Mouse (Mus musculus): ENCODE measurements around the gene Igdcc3. TPM values are rescaled to one million over a fixed set of nuclear protein-coding genes. Genes with fewer than 3 reads are reported as not detected.
A peak's percentile ranks its signal among the peaks of the same experiment; 100 is the strongest.

The Igdcc3 gene
- polyA plus RNA-seq, 1 experiment from 2014 or later, result 450 TPM

GRCm38 (mm10) chr9:65115891-65116290 is 25.1 kb upstream of the Igdcc3 start:
- Histone ChIP-seq H3K4me1 (peaks cover under 1% of the 10 kb centered on the region; the same call in 1 of the 2 replicates), H3K27me3 (ENCODE audit: low read depth, poor library complexity, severe bottlenecking) (no peaks in the 10 kb centered on the region), H3K4me3 (no peak overlapping the region), H3K36me3 (peaks cover 27% of the 10 kb centered on the region), H3K9me3 (replicated peaks) (no peaks in the 10 kb centered on the region), H3K27ac (replicated peaks) (no peak overlapping the region)
- WGBS, result 83% methylated on average over 2 of the region's 2 CpGs
- DNase-seq (ENCODE audit: low spot score), result no peak

- Histone ChIP-seq H3K4me3 (no peak overlapping the region), H3K27me3 (ENCODE audit: low read depth, poor library complexity, severe bottlenecking) (peaks cover 13% of the 10 kb centered on the region), H3K27ac (replicated peaks) (no peak overlapping the region), H3K36me3 (peaks cover 27% of the 10 kb centered on the region), H3K9me3 (replicated peaks) (no peaks in the 10 kb centered on the region), H3K4me1 (peaks cover 2% of the 10 kb centered on the region)
- 88% methylated on average over 2 of the region's 2 CpGs for WGBS
- no peak for DNase-seq (ENCODE audit: low spot score)
Measured at GRCm38 (mm10) chr9:65117516-65117915, 23.5 kb upstream of the Igdcc3 start.

DNA sequence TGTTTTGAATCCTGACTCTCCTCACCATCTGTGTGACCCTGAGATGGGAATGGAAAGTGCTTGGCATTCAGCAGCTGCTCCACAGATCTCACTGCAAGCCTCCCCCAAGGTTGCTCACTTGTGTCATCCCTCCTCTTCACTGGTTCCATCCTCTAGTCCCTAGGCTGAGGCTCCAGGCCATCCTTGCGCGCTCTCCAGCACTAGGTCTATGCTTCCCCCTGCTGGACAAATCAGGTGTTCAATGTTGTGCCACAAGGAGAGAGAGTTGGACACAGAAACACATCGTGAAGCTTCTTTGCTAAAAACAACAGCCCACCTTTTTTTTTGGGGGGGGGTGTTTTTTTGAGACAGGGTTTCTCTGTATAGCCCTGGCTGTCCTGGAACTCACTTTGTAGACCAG is 20.1 kb upstream of the Igdcc3 start:
- H3K27me3 ChIP-seq (ENCODE audit: low read depth, poor library complexity, severe bottlenecking), result peaks cover 47% of the 10 kb centered on the region
- WGBS, result 6% methylated on average over 3 of the region's 3 CpGs
- H3K9me3 ChIP-seq (replicated peaks), result no peaks in the 10 kb centered on the region
- peaks cover 20% of the 10 kb centered on the region; the same call in 1 of the 2 replicates for H3K36me3 ChIP-seq
- no peak overlapping the region for H3K27ac ChIP-seq (replicated peaks)
- no peak overlapping the region for H3K4me3 ChIP-seq
- peaks cover 21% of the 10 kb centered on the region for H3K4me1 ChIP-seq
- DNase-seq (ENCODE audit: low spot score), result peak; percentile 74

- no peak for DNase-seq (ENCODE audit: low spot score)
- Histone ChIP-seq H3K27me3 (ENCODE audit: low read depth, poor library complexity, severe bottlenecking) (peaks cover 54% of the 10 kb centered on the region), H3K36me3 (peaks cover 30% of the 10 kb centered on the region; the same call in 1 of the 2 replicates), H3K27ac (replicated peaks) (0 out of 2 replicates have a peak overlapping the region, but pooled peaks have one; percentile 28), H3K4me3 (peak overlapping the region; percentile 23; the same call in 1 of the 2 replicates), H3K9me3 (replicated peaks) (no peaks in the 10 kb centered on the region), H3K4me1 (peaks cover 21% of the 10 kb centered on the region)
- WGBS, result 23% methylated on average over 18 of the region's 18 CpGs
Measured at GRCm38 (mm10) chr9:65122545-65122944, 18.4 kb upstream of the Igdcc3 start.

DNA sequence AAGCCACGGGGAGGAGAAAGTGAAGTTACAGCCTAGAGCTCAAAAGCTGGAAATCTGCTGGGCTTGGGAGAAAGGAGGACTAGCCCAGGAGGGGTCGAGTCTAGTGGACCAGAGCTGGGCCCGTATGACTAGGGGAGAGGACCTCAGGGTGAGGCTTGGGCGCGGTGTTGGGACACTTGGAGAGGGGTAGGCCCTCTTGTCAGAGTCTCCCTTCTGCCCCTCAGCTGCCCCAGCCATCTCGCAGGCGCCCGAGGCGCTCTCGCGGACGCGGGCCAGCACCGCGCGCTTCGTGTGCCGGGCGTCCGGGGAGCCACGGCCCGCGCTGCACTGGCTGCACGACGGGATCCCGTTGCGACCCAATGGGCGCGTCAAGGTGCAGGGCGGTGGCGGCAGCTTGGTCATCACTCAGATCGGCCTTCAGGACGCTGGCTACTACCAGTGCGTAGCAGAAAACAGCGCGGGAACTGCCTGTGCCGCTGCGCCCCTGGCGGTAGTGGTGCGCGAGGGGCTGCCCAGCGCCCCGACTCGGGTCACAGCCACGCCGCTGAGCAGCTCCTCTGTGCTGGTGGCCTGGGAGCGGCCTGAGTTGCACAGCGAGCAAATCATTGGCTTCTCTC is 17.3 kb upstream of the Igdcc3 start:
- peak overlapping the region; percentile 87 for H3K27ac ChIP-seq (replicated peaks)
- WGBS, result 2% methylated on average over 48 of the region's 48 CpGs
- peak; percentile 86 for DNase-seq (ENCODE audit: low spot score)
- peaks cover 30% of the 10 kb centered on the region for H3K4me1 ChIP-seq
- H3K4me3 ChIP-seq, result peak overlapping the region; percentile 59
- peaks cover 54% of the 10 kb centered on the region for H3K27me3 ChIP-seq (ENCODE audit: low read depth, poor library complexity, severe bottlenecking)
- H3K9me3 ChIP-seq (replicated peaks), result no peaks in the 10 kb centered on the region
- H3K36me3 ChIP-seq, result peaks cover 21% of the 10 kb centered on the region; the same call in 1 of the 2 replicates

GRCm38 (mm10) chr9:65128123-65128815 is 12.7 kb upstream of the Igdcc3 start:
- H3K36me3 ChIP-seq, result peaks cover 33% of the 10 kb centered on the region; the same call in 1 of the 2 replicates
- DNase-seq (ENCODE audit: low spot score), result peak; percentile 85
- H3K4me3 ChIP-seq, result peak overlapping the region; percentile 46
- 5% methylated on average over 25 of the region's 25 CpGs for WGBS
- peaks cover 30% of the 10 kb centered on the region for H3K4me1 ChIP-seq
- peak overlapping the region; percentile 66 for H3K27ac ChIP-seq (replicated peaks)
- H3K9me3 ChIP-seq (replicated peaks), result no peaks in the 10 kb centered on the region
- peaks cover 39% of the 10 kb centered on the region for H3K27me3 ChIP-seq (ENCODE audit: low read depth, poor library complexity, severe bottlenecking)

DNA sequence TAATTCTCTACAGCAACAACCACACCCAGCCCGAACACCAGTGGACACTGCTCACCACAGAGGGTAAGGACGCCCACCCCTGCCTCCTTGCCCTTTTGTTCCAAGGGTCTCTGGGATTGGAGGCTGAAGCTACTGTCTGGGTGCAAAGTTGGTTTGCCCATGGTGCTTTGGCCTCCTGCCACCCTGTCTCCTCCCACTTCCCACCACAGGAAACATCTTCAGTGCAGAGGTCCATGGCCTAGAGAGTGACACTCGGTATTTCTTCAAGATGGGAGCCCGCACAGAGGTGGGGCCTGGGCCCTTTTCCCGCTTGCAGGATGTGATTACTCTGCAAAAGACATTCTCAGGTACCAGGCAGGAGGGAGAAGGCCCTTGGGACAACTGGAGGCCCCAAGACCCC is 9.3 kb upstream of the Igdcc3 start:
- DNase-seq (ENCODE audit: low spot score), result no peak
- Histone ChIP-seq H3K27ac (replicated peaks) (peak overlapping the region; percentile 42; the same call in 1 of the 2 replicates), H3K4me1 (peaks cover 53% of the 10 kb centered on the region), H3K27me3 (ENCODE audit: low read depth, poor library complexity, severe bottlenecking) (peaks cover 35% of the 10 kb centered on the region), H3K4me3 (no peak overlapping the region), H3K9me3 (replicated peaks) (no peaks in the 10 kb centered on the region), H3K36me3 (peaks cover 31% of the 10 kb centered on the region)
- WGBS, result 85% methylated on average over 5 of the region's 5 CpGs

DNA sequence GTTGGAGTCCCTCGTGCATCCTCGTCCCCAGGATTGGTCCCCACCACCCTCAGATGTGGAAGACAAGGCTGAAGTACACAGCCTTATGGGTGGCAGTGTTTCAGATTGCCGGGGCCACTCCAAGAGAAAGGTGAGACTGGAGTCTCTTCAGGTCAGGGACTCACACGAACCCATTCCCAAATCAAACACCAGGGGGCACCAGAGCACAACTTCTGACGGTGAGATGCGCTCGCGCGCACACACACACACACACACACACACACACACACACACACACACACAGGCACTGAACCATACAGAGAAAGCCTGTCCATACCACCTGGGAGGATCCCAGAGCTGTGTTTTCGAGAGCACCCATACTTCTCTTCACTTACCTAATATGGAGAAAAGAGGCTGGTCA is 7.2 kb upstream of the Igdcc3 start:
- peak; percentile 83 for DNase-seq (ENCODE audit: low spot score)
- 5% methylated on average over 10 of the region's 10 CpGs for WGBS
- Histone ChIP-seq H3K36me3 (peaks cover 25% of the 10 kb centered on the region), H3K4me1 (peaks cover 60% of the 10 kb centered on the region), H3K27ac (replicated peaks) (peak overlapping the region; percentile 78), H3K9me3 (replicated peaks) (no peaks in the 10 kb centered on the region), H3K4me3 (no peak overlapping the region), H3K27me3 (ENCODE audit: low read depth, poor library complexity, severe bottlenecking) (peaks cover 43% of the 10 kb centered on the region)

- WGBS, result 76% methylated on average over 4 of the region's 4 CpGs
- Histone ChIP-seq H3K27ac (replicated peaks) (peak overlapping the region; percentile 78), H3K27me3 (ENCODE audit: low read depth, poor library complexity, severe bottlenecking) (peaks cover 48% of the 10 kb centered on the region), H3K36me3 (peaks cover 22% of the 10 kb centered on the region), H3K9me3 (replicated peaks) (no peaks in the 10 kb centered on the region), H3K4me3 (no peak overlapping the region), H3K4me1 (peaks cover 71% of the 10 kb centered on the region)
- DNase-seq (ENCODE audit: low spot score), result no peak
Measured at GRCm38 (mm10) chr9:65135126-65135525, 5.9 kb upstream of the Igdcc3 start.

GRCm38 (mm10) chr9:65140491-65140890 is 498 bp upstream of the Igdcc3 start:
- DNase-seq (ENCODE audit: low spot score), result no peak

DNA sequence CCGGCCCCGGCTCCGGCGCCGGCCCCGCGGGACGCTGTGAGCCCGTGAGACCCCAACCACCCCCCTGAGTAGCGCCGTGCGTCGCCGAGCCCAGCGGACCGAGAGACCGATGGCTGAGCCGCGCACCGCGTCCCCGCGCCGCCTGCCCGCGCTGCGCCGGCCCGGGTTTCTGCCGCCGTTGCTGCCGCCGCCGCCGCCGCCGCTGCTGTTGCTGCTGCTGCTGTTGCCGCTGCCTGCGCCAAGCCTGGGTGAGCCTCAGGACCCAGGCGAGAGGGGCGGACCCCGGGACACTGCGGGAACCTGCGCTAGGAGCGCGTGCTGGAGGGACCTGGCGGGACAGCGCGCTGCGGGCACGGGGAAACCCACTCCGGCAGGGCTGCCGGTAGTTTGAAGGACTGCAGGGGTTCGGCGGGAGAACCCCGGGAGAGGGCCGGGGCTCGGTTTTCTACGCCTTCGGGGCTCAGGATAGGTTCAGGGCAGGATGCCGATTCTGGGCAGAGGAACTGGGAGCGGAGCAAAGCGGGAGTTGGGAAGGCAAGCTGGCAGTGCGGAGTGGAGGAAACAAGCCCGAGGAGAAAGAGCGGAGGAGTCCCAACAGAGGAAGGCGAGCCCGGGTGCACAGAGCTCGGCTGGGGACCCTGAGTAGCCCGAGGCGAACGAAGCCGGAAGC is 452 bp downstream of the Igdcc3 start:
- under 1% methylated on average over 72 of the region's 73 CpGs for WGBS
- Histone ChIP-seq H3K4me1 (peaks cover 93% of the 10 kb centered on the region), H3K4me3 (peak overlapping the region; percentile 100), H3K36me3 (peaks cover 44% of the 10 kb centered on the region), H3K9me3 (replicated peaks) (no peaks in the 10 kb centered on the region), H3K27me3 (ENCODE audit: low read depth, poor library complexity, severe bottlenecking) (peaks cover 19% of the 10 kb centered on the region), H3K27ac (replicated peaks) (peak overlapping the region; percentile 100)
- peak; percentile 69 for DNase-seq (ENCODE audit: low spot score)

More at GRCm38 (mm10) chr9:65140491-65140890, 498 bp upstream of the Igdcc3 start:
- H3K27me3 ChIP-seq (ENCODE audit: low read depth, poor library complexity, severe bottlenecking), result peaks cover 29% of the 10 kb centered on the region
- peaks cover 38% of the 10 kb centered on the region for H3K36me3 ChIP-seq
- peak overlapping the region; percentile 100 for H3K27ac ChIP-seq (replicated peaks)
- H3K9me3 ChIP-seq (replicated peaks), result no peaks in the 10 kb centered on the region
- H3K4me3 ChIP-seq, result peak overlapping the region; percentile 100
- 4% methylated on average over 8 of the region's 8 CpGs for WGBS
- H3K4me1 ChIP-seq, result peaks cover 93% of the 10 kb centered on the region

DNA sequence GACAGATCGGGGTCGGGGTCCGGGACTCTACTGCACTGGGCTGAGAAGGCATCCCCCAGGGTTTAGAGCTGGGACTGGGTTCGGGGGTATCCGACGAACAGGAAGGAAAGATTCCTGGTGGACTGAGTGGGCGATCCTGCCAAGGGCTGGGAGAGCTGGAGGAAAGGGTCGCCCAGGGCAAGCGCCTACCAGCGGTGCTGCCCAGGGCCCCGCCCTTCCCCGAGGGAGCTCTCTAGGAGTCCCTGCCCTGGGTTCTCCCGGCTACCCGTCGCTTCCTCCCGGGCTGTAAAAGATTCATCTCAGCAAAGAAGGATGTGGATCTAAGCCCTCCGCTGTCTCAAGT is 958 bp downstream of the Igdcc3 start:
- H3K36me3 ChIP-seq, result peaks cover 49% of the 10 kb centered on the region
- peaks cover 93% of the 10 kb centered on the region for H3K4me1 ChIP-seq
- peaks cover 16% of the 10 kb centered on the region for H3K27me3 ChIP-seq (ENCODE audit: low read depth, poor library complexity, severe bottlenecking)
- no peaks in the 10 kb centered on the region for H3K9me3 ChIP-seq (replicated peaks)
- peak overlapping the region; percentile 100 for H3K4me3 ChIP-seq
- no peak for DNase-seq (ENCODE audit: low spot score)
- WGBS, result under 1% methylated on average over 17 of the region's 17 CpGs
- H3K27ac ChIP-seq (replicated peaks), result peak overlapping the region; percentile 100
